In the genomic region with DNA sequence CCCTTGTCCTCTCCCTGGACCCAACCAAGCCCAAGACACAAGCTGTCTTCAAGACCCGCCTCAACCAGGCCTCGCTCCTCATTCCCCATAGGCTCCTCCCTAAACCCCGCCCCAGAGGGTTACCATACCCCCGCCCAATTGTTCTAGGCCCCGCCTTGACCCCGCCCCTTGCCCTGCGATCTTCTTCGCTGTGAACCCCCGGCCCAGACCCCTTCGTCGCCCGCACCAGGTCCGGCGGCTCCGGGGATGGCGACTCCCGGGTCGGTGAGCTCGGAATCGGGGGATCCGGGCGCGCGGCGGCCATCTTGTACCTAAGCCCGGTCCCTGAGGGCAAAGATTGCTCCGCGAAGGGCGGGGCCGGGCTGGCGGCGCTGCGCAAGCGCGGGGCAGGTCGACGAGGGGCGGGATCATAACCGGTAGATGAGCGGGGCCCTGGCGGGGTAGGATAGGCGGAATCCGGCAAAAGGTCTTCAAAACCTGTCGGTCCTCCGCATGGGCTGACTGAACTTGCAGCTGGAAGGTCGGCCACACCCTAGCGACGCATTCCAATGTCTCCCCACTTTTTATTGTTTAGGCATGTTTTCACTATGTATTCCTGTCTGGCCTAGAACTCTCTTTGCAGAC, we compare ENCODE assay signal across 8 mouse cellular contexts. TPM values are rescaled to one million over a fixed set of nuclear protein-coding genes. Genes with fewer than 3 reads are reported as not detected.
DNase-seq lines count a peak whose midpoint lies in the region; ATAC-seq and TF ChIP-seq lines count a peak whose summit lies in the region.

Gene Zfp784 (minus strand): TSS at position 338 of the 624 bp plus-strand sequence.

- peak; percentile 99 for ATAC-seq in erythroblast, adult 5-6 weeks (replicated peaks; ENCODE audit: low FRiP score, poor library complexity, severe bottlenecking)
- peak; percentile 95 for ATAC-seq in heart, embryonic 11.5 days (replicated peaks; ENCODE audit: insufficient number of reproducible peaks, low FRiP score, low TSS enrichment)
- peak; percentile 97 for ATAC-seq in kidney, postnatal 0 days (replicated peaks; ENCODE audit: low FRiP score, low read depth)
- peak; percentile 98 for ATAC-seq in liver, embryonic 11.5 days (replicated peaks; ENCODE audit: low FRiP score)
- peak; percentile 96 for ATAC-seq in stomach, embryonic 14.5 days (ENCODE audit: insufficient number of reproducible peaks, insufficient read depth, low FRiP score, low read depth)

- peak within 1 kb of the TSS; percentile 71 for H3K4me2 ChIP-seq in heart, embryonic 11.5 days
- H3K4me2 ChIP-seq in kidney, postnatal 0 days (ENCODE audit: low read length), result peak within 1 kb of the TSS; percentile 60
- H3K4me2 ChIP-seq in liver, embryonic 11.5 days, result peak within 1 kb of the TSS; percentile 66
- H3K4me2 ChIP-seq in stomach, embryonic 14.5 days (replicated peaks; ENCODE audit: low read depth, low read length), result peak within 1 kb of the TSS; percentile 44

- H3K36me3 ChIP-seq in heart, embryonic 11.5 days (ENCODE audit: control insufficient read depth, insufficient read depth, low read length), result peaks cover 24% of the 10 kb centered on the region
- peaks cover 23% of the 10 kb centered on the region for H3K36me3 ChIP-seq in kidney, postnatal 0 days (ENCODE audit: insufficient read depth, low read length)
- H3K36me3 ChIP-seq in liver, embryonic 11.5 days (ENCODE audit: control insufficient read depth, insufficient read depth, low read length), result peaks cover 17% of the 10 kb centered on the region; the same call in 1 of the 2 replicates
- H3K36me3 ChIP-seq in stomach, embryonic 14.5 days (ENCODE audit: control insufficient read depth, insufficient read depth, low read length), result peaks cover 21% of the 10 kb centered on the region

- H3K4me1 ChIP-seq in heart, embryonic 11.5 days (ENCODE audit: control insufficient read depth, insufficient read depth, low read length), result peaks cover 4% of the 10 kb centered on the region; the same call in 1 of the 2 replicates
- H3K4me1 ChIP-seq in kidney, postnatal 0 days (replicated peaks; ENCODE audit: insufficient read depth, low read length), result 0 out of 2 replicates have a peak, but pooled peaks cover 3% of the 10 kb centered on the region
- peaks cover 6% of the 10 kb centered on the region for H3K4me1 ChIP-seq in liver, embryonic 11.5 days (replicated peaks; ENCODE audit: control insufficient read depth, insufficient read depth, low read length)
- no peaks in the 10 kb centered on the region for H3K4me1 ChIP-seq in stomach, embryonic 14.5 days (ENCODE audit: control insufficient read depth, insufficient read depth, low read length)

- H3K9ac ChIP-seq in heart, embryonic 11.5 days (ENCODE audit: low read depth, low read length), result peak within 1 kb of the TSS; percentile 80
- peak within 1 kb of the TSS; percentile 92 for H3K9ac ChIP-seq in kidney, postnatal 0 days (ENCODE audit: low read depth, low read length)
- H3K9ac ChIP-seq in liver, embryonic 11.5 days (ENCODE audit: low read depth, low read length), result peak within 1 kb of the TSS; percentile 84
- peak within 1 kb of the TSS; percentile 63 for H3K9ac ChIP-seq in stomach, embryonic 14.5 days (replicated peaks; ENCODE audit: low read depth, low read length)

- no peaks in the 10 kb centered on the region for H3K9me3 ChIP-seq in heart, embryonic 11.5 days (replicated peaks; ENCODE audit: control insufficient read depth, low read length)
- no peaks in the 10 kb centered on the region for H3K9me3 ChIP-seq in kidney, postnatal 0 days (replicated peaks; ENCODE audit: low read length)
- no peaks in the 10 kb centered on the region for H3K9me3 ChIP-seq in liver, embryonic 11.5 days (ENCODE audit: control insufficient read depth, low read length)
- H3K9me3 ChIP-seq in stomach, embryonic 14.5 days (ENCODE audit: control insufficient read depth, low read depth, low read length), result no peaks in the 10 kb centered on the region; the same call in 1 of the 2 replicates

- H3K4me3 ChIP-seq in heart, embryonic 11.5 days (ENCODE audit: low read depth, low read length), result peak within 1 kb of the TSS; percentile 62
- H3K4me3 ChIP-seq in kidney, postnatal 0 days (replicated peaks; ENCODE audit: low read depth, low read length), result peak within 1 kb of the TSS; percentile 69
- peak within 1 kb of the TSS; percentile 75 for H3K4me3 ChIP-seq in liver, embryonic 11.5 days (ENCODE audit: low read depth, low read length)
- H3K4me3 ChIP-seq in stomach, embryonic 14.5 days (ENCODE audit: low read depth, low read length), result peak within 1 kb of the TSS; percentile 57

- peak within 1 kb of the TSS; percentile 89 for H3K27ac ChIP-seq in heart, embryonic 11.5 days (ENCODE audit: low read depth, low read length)
- peak within 1 kb of the TSS; percentile 99 for H3K27ac ChIP-seq in kidney, postnatal 0 days
- H3K27ac ChIP-seq in liver, embryonic 11.5 days (ENCODE audit: low read depth, low read length), result peak within 1 kb of the TSS; percentile 94
- H3K27ac ChIP-seq in stomach, embryonic 14.5 days (ENCODE audit: low read length), result peak within 1 kb of the TSS; percentile 95

- H3K27me3 ChIP-seq in heart, embryonic 11.5 days (ENCODE audit: control insufficient read depth, insufficient read depth, low read length), result no peaks in the 10 kb centered on the region
- no peaks in the 10 kb centered on the region for H3K27me3 ChIP-seq in kidney, postnatal 0 days (ENCODE audit: insufficient read depth, low read length)
- no peaks in the 10 kb centered on the region for H3K27me3 ChIP-seq in liver, embryonic 11.5 days (replicated peaks; ENCODE audit: control insufficient read depth, insufficient read depth, low read length)
- no peaks in the 10 kb centered on the region for H3K27me3 ChIP-seq in stomach, embryonic 14.5 days (ENCODE audit: control insufficient read depth, insufficient read depth, low read length)

- peak; percentile 96 to 97 for DNase-seq in B cell, adult 2 months
- DNase-seq in brain, adult 2 months (ENCODE audit: low read depth, low spot score), result peak; percentile 96
- DNase-seq in kidney, postnatal 0 days (ENCODE audit: low spot score), result peak; percentile 95
- DNase-seq in liver, embryonic 11.5 days (ENCODE audit: low spot score), result peak; percentile 96
- peak; percentile 96 for DNase-seq in naive thymus-derived CD4-positive, alpha-beta T cell, adult 2 months (ENCODE audit: low read depth)

- 0% methylated on average over 48 of the region's 48 CpGs for WGBS in heart, embryonic 11.5 days (ENCODE audit: insufficient replicate concordance)
- WGBS in kidney, postnatal 0 days, result under 1% methylated on average over 48 of the region's 48 CpGs
- under 1% methylated on average over 48 of the region's 48 CpGs for WGBS in liver, embryonic 11.5 days
- under 1% methylated on average over 48 of the region's 48 CpGs for WGBS in stomach, embryonic 14.5 days

- TF ChIP-seq CTCF in kidney, postnatal 0 days (IDR thresholded peaks at IDR 0.05; ENCODE audit: low read depth), result no peak

RNA-seq across cellular contexts. Expression of gene Zfp784, which starts in this region (rescaled TPM):
- not detected in 2 replicates for total RNA-seq in erythroblast, adult 5-6 weeks (2015; ENCODE audit: low replicate concordance)
- 0.84 TPM in 1 of 2 replicates, not detected in the other for total RNA-seq in erythroblast, adult 5-6 weeks (2017; ENCODE audit: low replicate concordance)
- 3.4 and 4.2 TPM in 2 replicates for polyA plus RNA-seq in heart, embryonic 11.5 days (2014; fragmentation: Nextera tagmentation; extraction: Ambion mirVana)
- polyA plus RNA-seq in kidney, postnatal 0 days (2015; fragmentation: Nextera tagmentation; extraction: Ambion mirVana), result 5.7 and 6.6 TPM in 2 replicates
- 2.4 and 2.6 TPM in 2 replicates for polyA plus RNA-seq in liver, embryonic 11.5 days (2014; fragmentation: Nextera tagmentation; extraction: Ambion mirVana)
- 4.6 and 6.2 TPM in 2 replicates for polyA plus RNA-seq in stomach, embryonic 14.5 days (2014; fragmentation: Nextera tagmentation; extraction: Ambion mirVana)

Comparison
In these comparisons a context has a peak if more than half of its experiments do, and no peak if none do; other contexts are left out.
1. Peak in every context shown above with its lines: DNase-seq, ATAC-seq, H3K4me3 ChIP-seq and H3K27ac ChIP-seq.
2. Peak in ATAC-seq in erythroblast, adult 5-6 weeks; RNA of the gene not detected or under 1 TPM.